Mouse (Mus musculus) embryonic fibroblast, embryonic 13.5 days (primary cell): ENCODE measurements around the gene Eps8. TPM values are rescaled to one million over a fixed set of nuclear protein-coding genes. Genes with fewer than 3 reads are reported as not detected.

ENCODE experiments used
- H3K27ac ChIP-seq: 2 replicates; pipeline ENCODE4 v1.5.1; 2012; ENCODE audit warnings: low read length, control low read depth, inconsistent platforms; ENCODE audit not compliant: insufficient read depth
- H3K4me1 ChIP-seq: 2 replicates; pipeline ENCODE4 v1.6.1; 2011; ENCODE audit warnings: low read length; ENCODE audit not compliant: control insufficient read depth, insufficient read depth
- H3K4me3 ChIP-seq: 2 replicates; pipeline ENCODE4 v1.5.1; 2011; ENCODE audit warnings: mild to moderate bottlenecking, control low read depth, low read length; ENCODE audit not compliant: insufficient read depth
- CTCF ChIP-seq: IDR thresholded peaks from 2 replicates; pipeline ENCODE4 v1.5.1; 2011; ENCODE audit warnings: mild to moderate bottlenecking, control low read depth, low read length, moderate library complexity, borderline replicate concordance; ENCODE audit not compliant: insufficient read depth
- POLR2A ChIP-seq: IDR thresholded peaks from 2 replicates; pipeline ENCODE4 v1.6.1; 2011; ENCODE audit warnings: low read depth, mild to moderate bottlenecking, control low read depth, low read length, moderate library complexity
- polyA plus RNA-seq: library from polyadenylated mRNA; stranded (reverse); fragments of >200 nt; gene quantifications from 2 replicates; pipeline ENCODE4 v1.2.4, GENCODE M21; 2011; ENCODE audit warnings: low read depth; ENCODE audit not compliant: missing spikeins, insufficient read length

Eps8 gene
- polyA plus RNA-seq, 1 experiment, result 48.4 TPM

DNA sequence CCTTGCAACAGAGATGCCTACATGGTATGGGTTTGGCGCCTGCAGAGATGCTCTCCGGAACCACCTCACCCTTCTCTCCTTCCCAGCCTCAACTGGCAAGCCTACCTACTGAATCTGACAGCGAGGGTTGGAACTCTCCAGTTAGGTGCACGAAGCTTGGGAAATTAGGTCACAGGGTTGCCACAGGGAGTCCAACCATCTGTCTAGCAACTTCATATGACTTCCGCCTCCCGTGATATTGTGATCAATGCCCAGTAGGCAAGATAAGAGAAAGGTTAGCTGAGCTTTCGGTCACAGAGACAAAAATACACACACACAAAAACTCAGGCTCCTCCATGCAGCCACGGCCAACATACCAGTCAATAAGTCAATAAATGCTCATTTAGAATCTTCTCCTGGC is 21.6 kb downstream of the Eps8 start:
- no peak overlapping the region for H3K27ac ChIP-seq
- H3K4me3 ChIP-seq, result no peak overlapping the region
- peaks cover 2% of the 10 kb centered on the region; the same call in 1 of the 2 replicates for H3K4me1 ChIP-seq
- no peak for TF ChIP-seq CTCF
- TF ChIP-seq POLR2A, result no peak

GRCm38 (mm10) chr6:137630387-137630786 is 24.3 kb downstream of the Eps8 start:
- no peaks in the 10 kb centered on the region for H3K4me1 ChIP-seq
- TF ChIP-seq POLR2A, result no peak
- TF ChIP-seq CTCF, result no peak
- no peak overlapping the region for H3K27ac ChIP-seq
- H3K4me3 ChIP-seq, result no peak overlapping the region

DNA sequence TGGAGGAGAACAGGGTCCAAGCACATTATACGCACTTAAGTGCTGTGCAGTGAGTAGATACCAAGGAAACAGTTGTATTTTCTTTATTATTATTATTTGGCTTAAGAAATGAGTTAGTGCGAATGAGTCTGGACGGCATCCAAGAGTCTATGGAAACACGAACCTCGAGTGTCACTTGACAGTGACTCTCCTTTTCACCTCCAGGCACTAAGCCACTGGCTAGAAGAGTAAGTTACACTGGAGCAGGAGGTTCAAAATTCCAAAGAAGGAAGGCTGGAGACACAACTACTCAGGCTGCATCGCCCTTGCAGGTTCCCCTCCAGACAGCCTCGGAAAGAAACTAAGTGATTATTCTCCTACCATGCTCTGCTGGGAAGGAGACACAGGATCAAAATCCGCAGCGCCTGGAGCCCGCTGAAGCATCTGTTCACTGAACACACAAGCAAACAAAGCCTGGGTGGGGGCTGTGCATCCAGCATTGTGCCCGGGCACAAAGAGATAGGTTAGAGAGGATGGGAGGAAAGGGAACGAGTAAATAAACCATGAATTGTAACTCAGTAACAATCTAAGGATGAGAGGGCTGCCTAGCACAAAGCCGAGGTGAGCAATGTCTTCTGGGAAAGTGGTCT is 25.0 kb downstream of the Eps8 start:
- no peak overlapping the region for H3K27ac ChIP-seq
- TF ChIP-seq CTCF (no peak), POLR2A (no peak)
- no peaks in the 10 kb centered on the region for H3K4me1 ChIP-seq
- no peak overlapping the region for H3K4me3 ChIP-seq

- H3K4me3 ChIP-seq, result no peak overlapping the region
- TF ChIP-seq POLR2A, result no peak
- no peak for TF ChIP-seq CTCF
- H3K4me1 ChIP-seq, result no peaks in the 10 kb centered on the region
- no peak overlapping the region for H3K27ac ChIP-seq
Observed at GRCm38 (mm10) chr6:137628715-137629114, 26.0 kb downstream of the Eps8 start.

DNA sequence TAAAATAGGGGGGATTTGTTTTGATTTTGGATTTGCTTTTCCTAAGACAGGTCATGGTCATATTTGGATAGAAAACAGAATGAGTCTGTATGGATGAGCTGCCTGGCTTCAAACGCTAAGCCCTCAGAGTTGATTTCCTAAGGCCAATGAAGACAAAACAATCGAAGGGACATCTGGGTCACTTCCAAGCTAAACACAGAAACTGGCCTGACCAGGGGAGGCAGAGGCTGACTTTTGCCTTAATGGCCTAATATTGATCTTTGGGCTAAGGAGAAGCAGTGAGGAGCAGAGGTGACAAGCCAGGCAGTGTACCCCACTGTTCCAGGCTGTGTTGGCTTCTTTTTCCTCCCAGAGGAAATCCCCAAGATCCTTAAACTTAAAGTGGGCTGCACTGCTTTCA is 33.7 kb downstream of the Eps8 start:
- Histone ChIP-seq H3K27ac (no peak overlapping the region), H3K4me3 (no peak overlapping the region), H3K4me1 (no peaks in the 10 kb centered on the region)
- TF ChIP-seq CTCF, result no peak
- no peak for TF ChIP-seq POLR2A

DNA sequence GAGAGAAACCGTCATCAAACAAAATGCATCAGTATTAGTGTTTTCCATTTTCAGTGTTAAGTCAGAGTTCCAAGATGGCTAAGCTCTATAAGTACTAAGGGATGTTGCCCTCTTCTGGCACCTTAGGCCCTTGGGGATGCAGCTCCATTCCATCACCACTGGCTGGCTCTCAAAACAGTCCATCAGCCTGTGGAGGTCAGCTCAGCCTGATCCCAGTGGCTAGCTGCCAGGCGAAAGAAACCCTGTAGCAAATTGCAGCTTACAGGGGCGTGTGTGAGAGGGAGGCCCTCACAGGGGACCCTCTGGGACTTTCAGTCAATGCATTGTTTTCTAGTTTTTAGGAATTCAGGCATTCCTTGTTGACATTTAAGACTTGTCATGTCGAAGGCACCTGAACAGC is 40.8 kb downstream of the Eps8 start:
- H3K4me3 ChIP-seq, result no peak overlapping the region
- no peaks in the 10 kb centered on the region for H3K4me1 ChIP-seq
- H3K27ac ChIP-seq, result no peak overlapping the region
- no peak for TF ChIP-seq POLR2A
- TF ChIP-seq CTCF, result no peak

- H3K4me3 ChIP-seq, result no peak overlapping the region
- TF ChIP-seq CTCF (no peak), POLR2A (no peak)
- no peak overlapping the region for H3K27ac ChIP-seq
- H3K4me1 ChIP-seq, result no peaks in the 10 kb centered on the region
Observed at GRCm38 (mm10) chr6:137612071-137612547, 42.6 kb downstream of the Eps8 start.

GRCm38 (mm10) chr6:137608160-137608930 is 46.3 kb downstream of the Eps8 start:
- H3K4me1 ChIP-seq, result no peaks in the 10 kb centered on the region
- TF ChIP-seq CTCF (no peak), POLR2A (no peak)
- no peak overlapping the region for H3K27ac ChIP-seq
- H3K4me3 ChIP-seq, result no peak overlapping the region

GRCm38 (mm10) chr6:137606541-137606940 is 48.1 kb downstream of the Eps8 start:
- no peak overlapping the region for H3K27ac ChIP-seq
- no peak for TF ChIP-seq CTCF
- TF ChIP-seq POLR2A, result no peak
- H3K4me1 ChIP-seq, result no peaks in the 10 kb centered on the region
- H3K4me3 ChIP-seq, result no peak overlapping the region
